Mouse (Mus musculus) forebrain, postnatal 0 days (tissue): Measurements from ENCODE around the gene Bloc1s2. TPM values are rescaled to one million over a fixed set of nuclear protein-coding genes. Genes with fewer than 3 reads are reported as not detected.

Experiments
- ATAC-seq: fragments of 200-750 bp; cut with Nextera tagmentation; 2 replicates; pipeline ENCODE4 v1.8.0; 2017; ENCODE audit warnings: mild to moderate bottlenecking, moderate library complexity
- DNase-seq: peaks from one replicate; pipeline ENCODE4 v3.0.0-alpha.2; 2015
- H3K27ac ChIP-seq: fragments of 300-500 bp; sonication (generic); 2 replicates; pipeline ENCODE4 v1.5.1; 2014; ENCODE audit warnings: low read depth, mild to moderate bottlenecking, antibody characterized with exemption, low read length, moderate library complexity, mixed read lengths
- H3K27me3 ChIP-seq: fragments of 300-500 bp; sonication (generic); 2 replicates; pipeline ENCODE4 v1.6.1; 2014; ENCODE audit warnings: mild to moderate bottlenecking, low read length, mixed read lengths; ENCODE audit not compliant: insufficient read depth
- H3K36me3 ChIP-seq: fragments of 300-500 bp; sonication (generic); 2 replicates; pipeline ENCODE4 v1.6.1; 2014; ENCODE audit warnings: mild to moderate bottlenecking, moderate library complexity; ENCODE audit not compliant: insufficient read depth
- H3K4me1 ChIP-seq: fragments of 300-500 bp; sonication (generic); 2 replicates; pipeline ENCODE4 v1.6.1; 2014; ENCODE audit warnings: antibody characterized with exemption; ENCODE audit not compliant: insufficient read depth
- H3K4me2 ChIP-seq: fragments of 300-500 bp; sonication (generic); 2 replicates; pipeline ENCODE4 v1.6.1; 2014; ENCODE audit warnings: low read depth, mild to moderate bottlenecking, moderate library complexity
- H3K4me3 ChIP-seq: fragments of 300-500 bp; sonication (generic); 2 replicates; pipeline ENCODE4 v1.5.1; 2014; ENCODE audit warnings: low read depth, low read length, mixed read lengths
- H3K9ac ChIP-seq: fragments of 300-500 bp; sonication (generic); 2 replicates; pipeline ENCODE4 v1.6.1; 2014; ENCODE audit warnings: mild to moderate bottlenecking
- H3K9me3 ChIP-seq: fragments of 300-500 bp; sonication (generic); 2 replicates; pipeline ENCODE4 v1.6.1; 2016; ENCODE audit warnings: low read length
- CTCF ChIP-seq: sonication (generic); IDR thresholded peaks from 2 replicates; pipeline ENCODE4 v1.5.1; 2016; ENCODE audit warnings: antibody characterized with exemption, control low read depth, low read depth
- WGBS: fragments of 180-500 bp; shearing (Covaris S2); extraction: QIAGEN DNeasy Blood & Tissue Kit; methylation state at CpG from one replicate; pipeline ENCODE4 v1.1.7; 2014; 5-methylcytosine and 5-hydroxymethylcytosine counted together
- polyA plus RNA-seq: library from polyadenylated mRNA; unstranded; fragments of >200 nt; fragmentation: Nextera tagmentation; extraction: Ambion mirVana; gene quantifications from 2 replicates; pipeline ENCODE4 v1.2.1, GENCODE M21; 2015
- total RNA-seq: library from RNA; depleted of rRNA; stranded (reverse); fragments of >200 nt; gene quantifications from 2 replicates; pipeline ENCODE4 v1.2.3, GENCODE M21; 2014; rRNA removed

Bloc1s2 gene
- total RNA-seq, result 65.5 and 74.3 TPM in 2 replicates
- 205 and 223 TPM in 2 replicates for polyA plus RNA-seq

DNA sequence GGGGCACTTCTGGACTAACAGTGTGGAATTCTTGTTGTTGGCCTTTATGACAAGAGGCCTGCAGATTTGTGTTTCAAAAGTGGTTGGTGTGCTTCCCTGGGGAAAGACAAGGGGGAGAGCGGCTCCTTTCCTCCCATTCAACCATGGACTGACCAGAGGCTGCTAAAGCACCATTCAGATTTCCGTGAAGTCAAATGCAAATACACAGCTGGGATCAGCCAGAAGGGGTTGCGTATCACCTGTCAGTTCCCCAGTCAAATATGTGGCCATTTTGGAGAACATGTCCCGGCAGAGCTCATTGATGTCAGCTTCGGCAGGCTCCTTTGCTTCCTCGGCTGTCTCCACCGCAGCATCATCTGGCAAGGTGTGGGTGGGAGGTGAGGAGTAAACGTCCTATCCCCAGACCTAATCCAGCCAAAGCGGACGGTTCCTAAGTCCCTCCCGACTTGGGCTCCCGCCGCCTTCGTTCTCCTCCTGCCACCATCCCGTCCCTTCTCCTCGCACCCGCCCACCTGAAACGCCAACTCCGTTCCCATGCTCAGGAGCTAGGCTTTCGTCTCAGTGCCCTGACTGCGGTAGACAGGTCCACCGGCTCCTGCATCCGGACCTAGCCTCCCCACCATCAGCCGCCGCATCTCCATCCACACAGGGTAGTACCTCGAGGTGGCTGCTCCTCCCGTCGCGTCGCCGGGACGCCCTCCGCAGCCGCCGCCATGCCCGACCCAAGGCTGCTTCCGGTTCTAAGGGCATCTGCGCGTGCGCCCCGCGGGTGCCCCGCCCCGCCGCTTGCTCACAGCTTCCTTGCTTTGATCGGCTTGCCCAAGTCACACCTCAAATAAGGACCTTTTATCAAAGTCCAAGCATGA lies at the start of gene Bloc1s2:
Bloc1s2 (minus strand) TSS at position 745 of the 866 bp plus-strand sequence.
- TF ChIP-seq CTCF, result no peak
- Histone ChIP-seq H3K9ac (peak within 1 kb of the TSS; percentile 79), H3K4me2 (peak within 1 kb of the TSS; percentile 75), H3K27ac (peak within 1 kb of the TSS; percentile 71), H3K9me3 (no peaks in the 10 kb centered on the region), H3K36me3 (peaks cover 23% of the 10 kb centered on the region), H3K27me3 (no peaks in the 10 kb centered on the region; the same call in 1 of the 2 replicates), H3K4me3 (peak within 1 kb of the TSS; percentile 62), H3K4me1 (peaks cover 8% of the 10 kb centered on the region; the same call in 1 of the 2 replicates)
- 3% methylated on average over 46 of the region's 46 CpGs for WGBS
- ATAC-seq, result peak; percentile 97
- DNase-seq, result peak; percentile 92

- ATAC-seq (peak; percentile 59), DNase-seq (peak; percentile 81)
- Histone ChIP-seq H3K9me3 (no peaks in the 10 kb centered on the region), H3K27ac (no peak overlapping the region), H3K27me3 (no peaks in the 10 kb centered on the region), H3K4me3 (no peak overlapping the region), H3K4me1 (no peaks in the 10 kb centered on the region), H3K36me3 (no peaks in the 10 kb centered on the region), H3K4me2 (no peak overlapping the region), H3K9ac (no peak overlapping the region)
- 8% methylated on average over 7 of the region's 7 CpGs for WGBS
- TF ChIP-seq CTCF, result peak; percentile 90
Observed at GRCm38 (mm10) chr19:44195138-44195537, 48.9 kb upstream of the Bloc1s2 start.

DNA sequence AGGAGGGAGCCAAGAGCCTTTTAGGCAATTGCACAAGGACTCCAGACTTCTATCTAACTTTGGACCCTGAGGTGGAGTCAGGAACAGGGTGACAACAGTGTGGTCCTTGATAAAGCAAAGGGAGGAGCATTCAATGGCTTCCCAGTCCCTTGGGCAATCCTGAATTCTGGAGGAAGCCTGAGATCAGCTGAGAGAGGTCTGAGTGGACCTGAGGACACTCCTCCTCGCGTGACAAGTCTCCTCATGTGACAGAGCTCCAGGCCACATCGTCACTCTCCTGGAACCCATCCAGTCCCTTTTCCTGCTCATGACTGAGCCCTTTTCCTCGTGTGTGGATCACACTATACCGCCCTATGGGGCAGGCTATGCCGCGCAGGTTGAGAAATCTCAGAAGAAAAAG lies 47.7 kb upstream of the Bloc1s2 start:
- no peak for DNase-seq

GRCm38 (mm10) chr19:44192342-44192741 lies 46.1 kb upstream of the Bloc1s2 start, which contains the start of gene Pkd2l1:
Gene Pkd2l1 (minus strand): TSS chr19:44192442.
- TF ChIP-seq CTCF, result no peak
- no peaks in the 10 kb centered on the region for H3K4me1 ChIP-seq
- H3K9ac ChIP-seq, result no peak within 1 kb of the TSS
- DNase-seq (no peak), ATAC-seq (no peak)
- no peak within 1 kb of the TSS for H3K4me3 ChIP-seq
- H3K36me3 ChIP-seq, result no peaks in the 10 kb centered on the region
- H3K27ac ChIP-seq, result no peak within 1 kb of the TSS
- no peaks in the 10 kb centered on the region for H3K27me3 ChIP-seq
- no peak within 1 kb of the TSS for H3K4me2 ChIP-seq
- 45% methylated on average over 3 of the region's 3 CpGs for WGBS
- no peaks in the 10 kb centered on the region for H3K9me3 ChIP-seq

More for the DNA sequence above, 47.7 kb upstream of the Bloc1s2 start:
- Histone ChIP-seq H3K4me3 (no peak overlapping the region), H3K9me3 (no peaks in the 10 kb centered on the region), H3K27ac (no peak overlapping the region), H3K36me3 (no peaks in the 10 kb centered on the region), H3K9ac (no peak overlapping the region), H3K4me2 (no peak overlapping the region), H3K27me3 (no peaks in the 10 kb centered on the region), H3K4me1 (no peaks in the 10 kb centered on the region)
- 86% methylated on average over 7 of the region's 7 CpGs for WGBS
- ATAC-seq, result no peak
- no peak for TF ChIP-seq CTCF

DNA sequence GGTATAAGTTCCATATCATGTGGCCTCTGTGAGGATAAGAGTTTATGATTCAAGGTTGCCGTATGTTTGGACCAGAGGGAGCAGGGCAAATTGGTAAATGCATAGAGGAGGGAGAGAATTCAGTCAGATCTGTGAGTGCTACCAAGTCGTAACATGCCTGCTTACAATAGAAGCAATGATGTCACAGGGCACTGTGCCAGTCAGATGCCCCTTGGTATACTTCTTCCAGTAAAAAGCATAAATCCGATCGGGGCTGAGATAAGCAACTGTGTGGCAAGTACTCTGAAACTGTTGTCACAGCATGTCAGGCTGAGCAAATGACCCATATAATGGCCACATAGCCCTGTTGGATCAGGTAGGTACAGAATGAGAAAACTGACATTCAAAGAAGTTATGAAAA lies 42.8 kb upstream of the Bloc1s2 start:
- no peak overlapping the region for H3K9ac ChIP-seq
- H3K4me1 ChIP-seq, result no peaks in the 10 kb centered on the region
- TF ChIP-seq CTCF, result no peak
- no peak overlapping the region for H3K4me2 ChIP-seq
- ATAC-seq (no peak), DNase-seq (no peak)
- H3K4me3 ChIP-seq, result no peak overlapping the region
- H3K36me3 ChIP-seq, result no peaks in the 10 kb centered on the region
- H3K27ac ChIP-seq, result no peak overlapping the region
- no peaks in the 10 kb centered on the region for H3K9me3 ChIP-seq
- H3K27me3 ChIP-seq, result no peaks in the 10 kb centered on the region
- WGBS, result 55% methylated on average over 4 of the region's 4 CpGs

- no peak overlapping the region for H3K9ac ChIP-seq
- H3K4me3 ChIP-seq, result no peak overlapping the region
- DNase-seq, result no peak
- H3K27me3 ChIP-seq, result no peaks in the 10 kb centered on the region
- ATAC-seq, result no peak
- 72% methylated on average over 3 of the region's 3 CpGs for WGBS
- H3K9me3 ChIP-seq, result no peaks in the 10 kb centered on the region
- no peak overlapping the region for H3K27ac ChIP-seq
- no peak for TF ChIP-seq CTCF
- H3K36me3 ChIP-seq, result no peaks in the 10 kb centered on the region
- no peaks in the 10 kb centered on the region for H3K4me1 ChIP-seq
- no peak overlapping the region for H3K4me2 ChIP-seq
Observed at GRCm38 (mm10) chr19:44183968-44184367, 37.7 kb upstream of the Bloc1s2 start.

DNA sequence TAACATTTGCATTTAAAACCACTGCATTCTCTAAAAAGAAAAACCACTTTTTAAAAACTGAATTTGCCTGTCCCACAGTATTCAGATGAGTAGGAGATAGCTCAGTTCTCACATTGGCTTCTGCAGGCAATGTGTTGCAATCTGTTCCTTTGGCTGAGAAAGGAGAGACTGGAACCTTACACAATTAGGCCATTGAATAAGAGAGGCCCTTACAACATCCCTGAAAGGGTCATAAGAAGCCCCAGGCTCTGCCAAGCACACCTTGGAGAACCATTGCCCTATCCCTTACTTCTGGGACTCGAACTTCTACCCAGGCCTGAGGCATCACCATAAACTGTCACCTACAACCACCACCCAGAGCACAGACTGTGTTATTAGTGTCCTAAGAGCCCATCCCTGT lies 34.3 kb upstream of the Bloc1s2 start:
- Histone ChIP-seq H3K27me3 (no peaks in the 10 kb centered on the region), H3K4me3 (no peak overlapping the region), H3K9ac (no peak overlapping the region), H3K4me2 (no peak overlapping the region), H3K9me3 (no peaks in the 10 kb centered on the region), H3K4me1 (no peaks in the 10 kb centered on the region), H3K27ac (no peak overlapping the region), H3K36me3 (no peaks in the 10 kb centered on the region)
- no peak for TF ChIP-seq CTCF
- no peak for ATAC-seq
- WGBS, result 70% methylated on average over 1 of the region's 1 CpGs
- DNase-seq, result no peak
